Mouse (Mus musculus): ENCODE data around the gene 4930402F06Rik. TPM values are rescaled to one million over a fixed set of nuclear protein-coding genes. Genes with fewer than 3 reads are reported as not detected.

Gene 4930402F06Rik
- polyA plus RNA-seq, 1 experiment from 2014 or later = not detected

GRCm38 (mm10) chr2:35337419-35337818 is 59.6 kb downstream of the 4930402F06Rik start:
- no peak for ATAC-seq (ENCODE audit: insufficient number of reproducible peaks, insufficient read depth, low FRiP score, low TSS enrichment)
- H3K36me3 ChIP-seq = no peaks in the 10 kb centered on the region
- H3K9ac ChIP-seq = peak overlapping the region; percentile 68; the same call in 1 of the 2 replicates
- H3K9me3 ChIP-seq = no peaks in the 10 kb centered on the region
- H3K4me1 ChIP-seq = peaks cover 18% of the 10 kb centered on the region
- peak overlapping the region; percentile 71; the same call in 1 of the 2 replicates for H3K4me3 ChIP-seq
- H3K27me3 ChIP-seq = no peaks in the 10 kb centered on the region
- peak overlapping the region; percentile 86 for H3K27ac ChIP-seq
- 45% methylated on average over 10 of the region's 10 CpGs for WGBS
- H3K4me2 ChIP-seq (replicated peaks) = peak overlapping the region; percentile 98

GRCm38 (mm10) chr2:35336388-35337280 is 60.3 kb downstream of the 4930402F06Rik start, which contains the start of gene Stom:
Gene Stom, minus strand, starts transcription at chr2:35336976.
- H3K27me3 ChIP-seq = no peaks in the 10 kb centered on the region
- peak; percentile 97 for ATAC-seq (ENCODE audit: insufficient number of reproducible peaks, insufficient read depth, low FRiP score, low TSS enrichment)
- H3K4me1 ChIP-seq = peaks cover 18% of the 10 kb centered on the region
- no peaks in the 10 kb centered on the region for H3K9me3 ChIP-seq
- H3K4me3 ChIP-seq = peak within 1 kb of the TSS; percentile 71
- H3K27ac ChIP-seq = peak within 1 kb of the TSS; percentile 86
- WGBS = under 1% methylated on average over 45 of the region's 45 CpGs
- H3K4me2 ChIP-seq (replicated peaks) = peak within 1 kb of the TSS; percentile 98
- no peaks in the 10 kb centered on the region for H3K36me3 ChIP-seq
- H3K9ac ChIP-seq = peak within 1 kb of the TSS; percentile 68

GRCm38 (mm10) chr2:35335620-35336019 is 61.4 kb downstream of the 4930402F06Rik start:
- ATAC-seq (ENCODE audit: insufficient number of reproducible peaks, insufficient read depth, low FRiP score, low TSS enrichment) = no peak
- H3K4me2 ChIP-seq (replicated peaks) = peak overlapping the region; percentile 98
- H3K4me3 ChIP-seq = peak overlapping the region; percentile 71
- H3K27ac ChIP-seq = no peak overlapping the region
- peak overlapping the region; percentile 68; the same call in 1 of the 2 replicates for H3K9ac ChIP-seq
- no peaks in the 10 kb centered on the region for H3K36me3 ChIP-seq
- peaks cover 18% of the 10 kb centered on the region for H3K4me1 ChIP-seq
- 3% methylated on average over 7 of the region's 7 CpGs for WGBS
- H3K9me3 ChIP-seq = no peaks in the 10 kb centered on the region
- no peaks in the 10 kb centered on the region for H3K27me3 ChIP-seq

- H3K9me3 ChIP-seq = no peaks in the 10 kb centered on the region
- no peaks in the 10 kb centered on the region for H3K27me3 ChIP-seq
- no peaks in the 10 kb centered on the region for H3K36me3 ChIP-seq
- H3K4me3 ChIP-seq = no peak overlapping the region
- no peak overlapping the region for H3K9ac ChIP-seq
- no peak for ATAC-seq (ENCODE audit: insufficient number of reproducible peaks, insufficient read depth, low FRiP score, low TSS enrichment)
- H3K27ac ChIP-seq = no peak overlapping the region
- no peak overlapping the region for H3K4me2 ChIP-seq (replicated peaks)
- peaks cover 18% of the 10 kb centered on the region for H3K4me1 ChIP-seq
Measured at GRCm38 (mm10) chr2:35333670-35334069, 63.3 kb downstream of the 4930402F06Rik start.

GRCm38 (mm10) chr2:35331205-35331604 is 65.8 kb downstream of the 4930402F06Rik start:
- Histone ChIP-seq H3K9ac (no peak overlapping the region), H3K9me3 (no peaks in the 10 kb centered on the region), H3K27ac (no peak overlapping the region), H3K27me3 (no peaks in the 10 kb centered on the region), H3K36me3 (no peaks in the 10 kb centered on the region), H3K4me1 (peaks cover 8% of the 10 kb centered on the region), H3K4me3 (no peak overlapping the region), H3K4me2 (replicated peaks) (no peak overlapping the region)
- ATAC-seq (ENCODE audit: insufficient number of reproducible peaks, insufficient read depth, low FRiP score, low TSS enrichment) = no peak
- 51% methylated on average over 2 of the region's 2 CpGs for WGBS

GRCm38 (mm10) chr2:35329061-35329460 is 67.9 kb downstream of the 4930402F06Rik start:
- Histone ChIP-seq H3K9ac (no peak overlapping the region), H3K4me3 (no peak overlapping the region), H3K27ac (no peak overlapping the region), H3K9me3 (no peaks in the 10 kb centered on the region), H3K27me3 (no peaks in the 10 kb centered on the region), H3K4me2 (replicated peaks) (no peak overlapping the region), H3K4me1 (no peaks in the 10 kb centered on the region), H3K36me3 (no peaks in the 10 kb centered on the region)
- ATAC-seq (ENCODE audit: insufficient number of reproducible peaks, insufficient read depth, low FRiP score, low TSS enrichment) = no peak
- WGBS = 85% methylated on average over 2 of the region's 2 CpGs

- Histone ChIP-seq H3K9ac (no peak overlapping the region), H3K4me1 (no peaks in the 10 kb centered on the region), H3K27me3 (no peaks in the 10 kb centered on the region), H3K4me2 (replicated peaks) (no peak overlapping the region), H3K36me3 (no peaks in the 10 kb centered on the region), H3K4me3 (no peak overlapping the region), H3K27ac (no peak overlapping the region), H3K9me3 (no peaks in the 10 kb centered on the region)
- ATAC-seq (ENCODE audit: insufficient number of reproducible peaks, insufficient read depth, low FRiP score, low TSS enrichment) = no peak
- 43% methylated on average over 11 of the region's 11 CpGs for WGBS
Measured at GRCm38 (mm10) chr2:35328064-35328792, 68.7 kb downstream of the 4930402F06Rik start.

- H3K4me1 ChIP-seq = no peaks in the 10 kb centered on the region
- no peak for ATAC-seq (ENCODE audit: insufficient number of reproducible peaks, insufficient read depth, low FRiP score, low TSS enrichment)
- no peak overlapping the region for H3K4me2 ChIP-seq (replicated peaks)
- H3K36me3 ChIP-seq = no peaks in the 10 kb centered on the region
- no peaks in the 10 kb centered on the region for H3K27me3 ChIP-seq
- H3K27ac ChIP-seq = no peak overlapping the region
- no peaks in the 10 kb centered on the region for H3K9me3 ChIP-seq
- no peak overlapping the region for H3K9ac ChIP-seq
- no peak overlapping the region for H3K4me3 ChIP-seq
- WGBS = 67% methylated on average over 10 of the region's 10 CpGs
Measured at GRCm38 (mm10) chr2:35327583-35327982, 69.4 kb downstream of the 4930402F06Rik start.

- no peak overlapping the region for H3K4me3 ChIP-seq
- no peaks in the 10 kb centered on the region for H3K9me3 ChIP-seq
- no peak overlapping the region for H3K9ac ChIP-seq
- ATAC-seq (ENCODE audit: insufficient number of reproducible peaks, insufficient read depth, low FRiP score, low TSS enrichment) = no peak
- no peaks in the 10 kb centered on the region for H3K4me1 ChIP-seq
- WGBS = 67% methylated on average over 1 of the region's 1 CpGs
- H3K36me3 ChIP-seq = no peaks in the 10 kb centered on the region
- H3K4me2 ChIP-seq (replicated peaks) = no peak overlapping the region
- H3K27ac ChIP-seq = no peak overlapping the region
- no peaks in the 10 kb centered on the region for H3K27me3 ChIP-seq
Measured at GRCm38 (mm10) chr2:35326931-35327330, 70.0 kb downstream of the 4930402F06Rik start.

GRCm38 (mm10) chr2:35325930-35326329 is 71.0 kb downstream of the 4930402F06Rik start:
- Histone ChIP-seq H3K9me3 (no peaks in the 10 kb centered on the region), H3K27me3 (no peaks in the 10 kb centered on the region), H3K27ac (no peak overlapping the region), H3K4me2 (replicated peaks) (no peak overlapping the region), H3K4me1 (no peaks in the 10 kb centered on the region), H3K4me3 (no peak overlapping the region), H3K9ac (no peak overlapping the region), H3K36me3 (no peaks in the 10 kb centered on the region)
- no peak for ATAC-seq (ENCODE audit: insufficient number of reproducible peaks, insufficient read depth, low FRiP score, low TSS enrichment)
- 74% methylated on average over 10 of the region's 10 CpGs for WGBS
